Mouse (Mus musculus) embryonic facial prominence, embryonic 12.5 days (tissue): ENCODE data around the gene Zscan29. TPM values are rescaled to one million over a fixed set of nuclear protein-coding genes. Genes with fewer than 3 reads are reported as not detected.

Experiments used
- ATAC-seq: fragments of 200-750 bp; cut with Nextera tagmentation; 2 replicates; pipeline ENCODE4 v1.8.0; 2017; ENCODE audit not compliant: insufficient number of reproducible peaks, insufficient read depth, low FRiP score, low TSS enrichment
- H3K27ac ChIP-seq: fragments of 300-500 bp; sonication (generic); 2 replicates; pipeline ENCODE4 v1.5.1; 2016; ENCODE audit warnings: mild to moderate bottlenecking
- H3K27me3 ChIP-seq: fragments of 300-500 bp; sonication (generic); 2 replicates; pipeline ENCODE4 v1.6.1; 2016; ENCODE audit warnings: mild to moderate bottlenecking, moderate library complexity
- H3K36me3 ChIP-seq: fragments of 300-500 bp; sonication (generic); 2 replicates; pipeline ENCODE4 v1.6.1; 2016; ENCODE audit warnings: mild to moderate bottlenecking
- H3K4me1 ChIP-seq: fragments of 300-500 bp; sonication (generic); 2 replicates; pipeline ENCODE4 v1.6.1; 2016
- H3K4me2 ChIP-seq: fragments of 300-500 bp; sonication (generic); replicated peaks from 2 replicates; pipeline ENCODE4 v1.6.1; 2016; ENCODE audit warnings: mild to moderate bottlenecking, moderate library complexity
- H3K4me3 ChIP-seq: fragments of 300-500 bp; sonication (generic); 2 replicates; pipeline ENCODE4 v1.5.1; 2016; ENCODE audit warnings: mild to moderate bottlenecking
- H3K9ac ChIP-seq: fragments of 300-500 bp; sonication (generic); 2 replicates; pipeline ENCODE4 v1.6.1; 2016; ENCODE audit warnings: mild to moderate bottlenecking, moderate library complexity
- H3K9me3 ChIP-seq: fragments of 300-500 bp; sonication (generic); 2 replicates; pipeline ENCODE4 v1.6.1; 2016; ENCODE audit warnings: mild to moderate bottlenecking, moderate library complexity
- WGBS: fragments of 180-500 bp; shearing (Covaris S2); methylation state at CpG from one replicate; pipeline ENCODE4 v1.1.7; 2016; 5-methylcytosine and 5-hydroxymethylcytosine counted together
- polyA plus RNA-seq: library from polyadenylated mRNA; unstranded; fragments of >200 nt; fragmentation: Nextera tagmentation; extraction: Ambion mirVana; gene quantifications from 2 replicates; pipeline ENCODE4 v1.2.1, GENCODE M21; 2016

Zscan29 gene
- polyA plus RNA-seq, 1 experiment from 2014 or later = 11.4 TPM

DNA sequence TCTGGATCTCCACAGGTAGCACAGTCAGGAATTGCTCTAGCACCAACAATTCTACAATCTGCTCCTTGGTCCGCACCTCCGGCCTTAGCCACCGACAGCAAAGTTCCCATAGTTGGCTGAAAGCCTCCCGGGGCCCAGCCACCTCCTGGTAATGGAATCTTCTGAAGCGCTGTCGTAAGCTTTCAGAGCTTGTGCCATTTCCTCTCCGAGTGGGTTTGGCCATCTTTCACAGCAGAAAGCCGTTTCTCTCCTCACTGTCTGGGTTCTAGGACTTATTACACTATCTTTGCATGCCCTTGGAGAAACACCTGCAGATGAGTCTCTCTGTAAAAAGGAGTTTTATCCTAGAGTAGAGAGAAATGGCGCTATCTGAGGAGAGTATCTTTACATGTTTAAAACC lies 1.0 kb downstream of the Zscan29 start:
- no peak overlapping the region for H3K27ac ChIP-seq
- peaks cover 16% of the 10 kb centered on the region for H3K36me3 ChIP-seq
- peak overlapping the region; percentile 87 for H3K9ac ChIP-seq
- H3K4me3 ChIP-seq = peak overlapping the region; percentile 84
- 7% methylated on average over 9 of the region's 9 CpGs for WGBS
- H3K4me1 ChIP-seq = peaks cover 22% of the 10 kb centered on the region
- no peaks in the 10 kb centered on the region for H3K27me3 ChIP-seq
- ATAC-seq = no peak
- H3K9me3 ChIP-seq = no peaks in the 10 kb centered on the region
- peak overlapping the region; percentile 76 for H3K4me2 ChIP-seq

DNA sequence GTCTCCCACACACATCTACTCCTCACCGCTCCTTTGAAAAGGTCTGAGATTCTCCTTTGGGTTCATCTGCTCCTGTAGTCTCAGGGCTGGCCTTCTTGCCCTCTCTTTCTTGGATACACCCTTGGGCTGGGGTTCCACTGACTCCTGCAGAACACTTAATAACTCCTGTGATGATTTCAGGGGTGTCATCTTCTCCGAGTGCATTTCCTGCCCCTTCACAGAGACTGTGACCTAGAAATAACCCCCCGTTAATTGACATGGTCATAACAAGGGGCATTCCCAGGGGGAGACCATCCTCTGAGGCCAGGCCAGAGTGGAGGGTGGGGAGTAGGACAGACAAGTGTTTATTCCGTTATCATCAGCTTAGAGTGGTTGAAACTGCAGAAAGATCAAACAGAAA lies 1.8 kb downstream of the Zscan29 start:
- H3K4me1 ChIP-seq = peaks cover 22% of the 10 kb centered on the region
- no peak for ATAC-seq
- H3K9me3 ChIP-seq = no peaks in the 10 kb centered on the region
- 58% methylated on average over 4 of the region's 4 CpGs for WGBS
- H3K27me3 ChIP-seq = no peaks in the 10 kb centered on the region
- no peak overlapping the region for H3K27ac ChIP-seq
- peaks cover 9% of the 10 kb centered on the region for H3K36me3 ChIP-seq
- H3K9ac ChIP-seq = peak overlapping the region; percentile 87
- peak overlapping the region; percentile 84 for H3K4me3 ChIP-seq
- H3K4me2 ChIP-seq = peak overlapping the region; percentile 76

DNA sequence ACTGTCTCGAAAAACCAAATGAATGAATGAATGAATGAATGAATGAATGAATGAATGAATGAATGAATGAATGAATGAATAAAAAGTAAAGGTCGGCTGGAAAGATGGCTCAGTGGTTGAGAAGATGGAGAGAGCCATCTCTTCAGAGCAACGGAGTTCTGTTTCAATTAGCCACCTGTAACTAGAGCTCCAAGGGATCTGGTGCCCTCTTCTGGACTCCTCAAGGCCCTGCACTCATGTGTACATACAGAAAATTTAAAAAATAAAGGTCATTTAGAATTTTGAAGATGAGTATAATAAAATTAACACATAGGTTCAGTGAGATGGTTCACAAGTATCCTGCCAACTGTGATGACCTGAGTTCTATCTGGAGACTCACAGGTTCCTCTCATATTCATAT lies 17.8 kb downstream of the Zscan29 start:
- peaks cover 24% of the 10 kb centered on the region for H3K36me3 ChIP-seq
- 84% methylated on average over 3 of the region's 3 CpGs for WGBS
- H3K4me1 ChIP-seq = no peaks in the 10 kb centered on the region
- no peaks in the 10 kb centered on the region for H3K9me3 ChIP-seq
- no peak overlapping the region for H3K27ac ChIP-seq
- no peaks in the 10 kb centered on the region for H3K27me3 ChIP-seq
- no peak for ATAC-seq
- H3K4me2 ChIP-seq = no peak overlapping the region
- no peak overlapping the region for H3K4me3 ChIP-seq
- H3K9ac ChIP-seq = no peak overlapping the region

DNA sequence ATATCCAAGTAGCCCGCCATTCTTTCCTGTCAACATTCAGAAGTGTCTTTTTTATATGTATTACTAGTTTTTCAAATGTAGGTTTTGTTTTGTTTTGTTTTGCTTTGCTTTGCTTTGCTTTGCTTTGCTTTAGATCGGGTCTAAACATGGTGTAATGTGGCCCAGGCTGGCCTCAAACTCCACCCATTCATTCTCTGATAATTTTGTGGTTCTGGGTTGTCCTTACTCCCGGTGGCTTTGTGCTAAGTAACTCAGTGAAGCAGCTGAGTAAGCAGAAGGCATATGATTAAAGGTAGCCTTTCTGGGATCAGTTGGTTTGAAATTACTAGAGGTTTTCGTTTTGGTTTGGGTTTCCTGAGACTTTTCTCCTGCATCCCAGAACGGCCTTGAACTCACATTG lies 21.2 kb downstream of the Zscan29 start:
- H3K4me2 ChIP-seq = no peak overlapping the region
- H3K9me3 ChIP-seq = no peaks in the 10 kb centered on the region
- ATAC-seq = no peak
- peaks cover 39% of the 10 kb centered on the region for H3K36me3 ChIP-seq
- no peaks in the 10 kb centered on the region for H3K4me1 ChIP-seq
- no peak overlapping the region for H3K9ac ChIP-seq
- WGBS = 80% methylated on average over 5 of the region's 5 CpGs
- H3K27ac ChIP-seq = no peak overlapping the region
- no peaks in the 10 kb centered on the region for H3K27me3 ChIP-seq
- H3K4me3 ChIP-seq = no peak overlapping the region

DNA sequence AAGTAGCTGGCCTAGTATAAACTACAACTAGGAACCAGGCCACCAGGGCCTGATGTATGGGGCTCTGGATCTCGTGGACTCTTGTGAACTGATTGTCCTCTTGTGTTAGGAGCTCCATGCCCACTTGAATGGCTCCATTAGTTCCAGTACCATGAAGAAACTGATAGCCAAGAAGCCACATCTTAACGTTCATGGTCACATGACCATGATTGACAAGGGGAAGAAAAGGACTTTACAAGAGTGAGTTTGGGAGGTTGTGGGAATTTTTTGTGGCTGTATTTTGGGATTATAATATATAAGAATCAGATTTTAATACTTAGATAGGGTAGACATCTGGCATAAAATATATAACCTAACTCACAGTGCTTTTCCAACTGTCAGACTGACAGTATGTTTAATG lies 28.5 kb downstream of the Zscan29 start:
- Histone ChIP-seq H3K36me3 (peaks cover 39% of the 10 kb centered on the region), H3K4me3 (no peak overlapping the region), H3K27me3 (no peaks in the 10 kb centered on the region), H3K4me1 (peaks cover 22% of the 10 kb centered on the region), H3K9me3 (0 out of 2 replicates have a peak, but pooled peaks cover 6% of the 10 kb centered on the region), H3K9ac (no peak overlapping the region), H3K4me2 (no peak overlapping the region), H3K27ac (no peak overlapping the region)
- 70% methylated on average over 2 of the region's 2 CpGs for WGBS
- ATAC-seq = no peak

DNA sequence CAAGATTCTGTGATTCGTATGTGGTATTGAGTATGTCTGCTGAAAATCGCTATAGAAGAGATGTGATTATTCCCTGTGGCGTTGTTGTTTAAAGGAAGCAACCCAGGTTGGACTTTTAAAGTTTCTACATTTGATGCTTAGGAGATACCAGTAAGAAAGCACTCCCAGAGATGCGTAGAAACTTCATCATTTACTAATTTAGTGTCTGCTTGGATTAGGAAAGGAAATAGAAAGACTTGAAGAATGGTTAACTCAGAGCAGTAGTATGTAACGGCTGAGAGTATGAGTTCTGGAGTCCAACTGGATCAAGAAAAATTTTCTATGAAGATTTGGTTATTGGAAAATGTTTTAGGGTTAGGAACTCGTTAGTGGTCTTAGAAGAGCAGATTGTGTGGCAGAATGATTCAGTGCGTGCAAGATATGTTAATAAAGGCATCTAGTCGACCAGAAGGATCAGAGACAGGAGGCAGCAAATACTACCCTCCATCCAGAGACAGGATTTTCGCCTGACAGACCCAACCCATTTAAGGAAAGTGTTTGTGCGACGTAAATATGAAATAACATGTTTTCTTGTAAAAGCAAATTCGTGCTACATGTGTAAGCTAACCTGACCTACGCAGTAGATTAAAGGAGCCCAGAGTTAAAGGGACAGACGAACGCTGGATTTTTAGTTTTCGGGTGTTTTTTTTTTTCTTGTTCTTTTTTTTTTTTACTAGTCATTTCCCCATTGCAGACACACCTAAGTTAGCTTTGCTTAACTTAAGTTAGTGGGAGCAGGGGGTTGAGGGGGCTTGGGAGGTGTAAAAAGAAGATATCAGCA lies 29.5 kb downstream of the Zscan29 start:
- Histone ChIP-seq H3K9ac (peak overlapping the region; percentile 73), H3K36me3 (peaks cover 32% of the 10 kb centered on the region), H3K9me3 (0 out of 2 replicates have a peak, but pooled peaks cover 6% of the 10 kb centered on the region), H3K4me1 (peaks cover 22% of the 10 kb centered on the region), H3K4me3 (peak overlapping the region; percentile 51), H3K4me2 (peak overlapping the region; percentile 68), H3K27ac (peak overlapping the region; percentile 99), H3K27me3 (no peaks in the 10 kb centered on the region)
- ATAC-seq = no peak
- 75% methylated on average over 16 of the region's 16 CpGs for WGBS

DNA sequence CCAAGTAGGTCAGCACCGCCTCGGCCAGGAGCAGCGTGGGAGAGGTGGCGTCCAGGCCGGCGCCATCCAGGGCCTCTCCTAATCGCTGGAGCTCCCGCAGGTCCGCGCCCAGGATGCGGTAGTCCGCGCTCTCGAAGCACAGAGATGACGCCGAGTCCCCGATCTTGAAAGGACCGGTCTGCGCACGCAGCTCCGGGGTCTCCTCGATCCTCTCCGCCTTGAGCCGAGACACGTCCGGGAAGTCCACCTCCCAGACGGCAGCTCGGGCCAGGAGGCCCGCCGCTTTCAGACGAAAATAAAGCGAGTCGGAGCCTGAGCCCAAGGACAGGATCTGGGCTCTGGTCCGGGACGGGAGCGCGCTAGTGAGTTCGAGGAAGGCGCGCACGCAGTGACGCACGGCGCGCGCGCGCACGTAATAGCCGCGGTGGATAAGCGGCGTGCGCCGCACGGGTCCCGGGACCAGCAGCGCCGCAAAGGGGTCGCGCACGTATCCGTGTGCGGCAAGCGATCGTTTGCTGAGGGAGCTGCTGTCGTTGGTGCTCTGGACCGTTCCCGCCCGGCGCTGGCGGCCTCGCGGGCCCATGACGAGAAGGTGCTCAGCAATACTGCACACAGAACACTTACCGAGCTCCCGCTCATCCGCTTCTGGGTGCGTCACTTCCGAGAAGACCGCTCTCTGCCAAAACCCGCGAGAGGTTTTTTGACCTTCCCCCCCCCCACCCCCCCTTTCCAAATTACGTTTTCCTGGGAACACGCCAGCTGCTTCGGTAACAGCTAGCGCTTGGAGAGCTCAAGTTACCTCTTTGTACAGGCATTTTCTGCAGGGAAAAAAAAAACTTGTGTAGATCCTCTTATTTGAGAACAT lies 30.7 kb downstream of the Zscan29 start, which contains the start of the genes Adal and Lcmt2:
Gene Adal (plus strand): TSS at position 411 of the 865 bp plus-strand sequence.
Gene Lcmt2 (minus strand): TSS at position 636 of the 865 bp plus-strand sequence.
- Histone ChIP-seq H3K27me3 (no peaks in the 10 kb centered on the region), H3K9ac (peak within 1 kb of the TSS; percentile 73), H3K27ac (peak within 1 kb of the TSS; percentile 99), H3K4me2 (peak within 1 kb of the TSS; percentile 68), H3K4me1 (peaks cover 22% of the 10 kb centered on the region), H3K36me3 (peaks cover 27% of the 10 kb centered on the region), H3K9me3 (0 out of 2 replicates have a peak, but pooled peaks cover 6% of the 10 kb centered on the region), H3K4me3 (peak within 1 kb of the TSS; percentile 51)
- peak; percentile 92 for ATAC-seq
- 1% methylated on average over 87 of the region's 87 CpGs for WGBS

DNA sequence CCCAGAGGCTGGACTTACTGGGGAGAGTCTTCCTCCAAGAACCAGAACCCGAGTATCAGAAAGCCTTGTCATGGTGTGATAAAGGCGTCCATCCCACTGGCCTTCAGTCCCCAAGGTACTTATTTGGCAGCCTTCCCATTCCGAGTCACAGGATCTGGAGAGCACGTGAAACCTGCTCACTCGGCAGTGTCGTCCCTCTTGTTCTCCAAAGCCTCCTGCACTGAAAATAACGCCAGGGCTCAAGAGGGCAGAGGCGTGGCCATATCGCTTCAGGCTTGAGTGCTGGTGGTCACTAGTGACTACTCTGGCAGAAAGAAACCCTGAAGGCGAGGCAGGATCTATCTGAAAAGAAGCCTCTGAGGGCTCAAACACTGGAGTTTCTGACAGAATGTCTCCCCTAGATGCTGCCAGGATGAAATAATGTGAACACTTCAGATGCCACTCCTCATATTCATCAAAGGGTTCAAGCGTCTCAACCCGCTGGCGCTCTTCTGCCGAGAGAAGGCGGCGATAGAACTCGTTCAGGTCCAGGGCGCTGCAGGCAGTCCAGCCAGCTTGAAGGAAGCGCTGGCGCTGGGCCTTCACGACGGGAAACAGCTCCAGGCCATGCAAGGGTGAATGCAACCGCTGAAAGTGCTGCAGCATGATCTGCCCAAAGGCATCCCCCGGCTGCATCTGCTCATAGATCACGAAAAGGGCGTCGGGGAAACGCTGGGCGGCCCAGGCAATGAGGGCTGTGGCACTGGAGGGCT lies 31.5 kb downstream of the Zscan29 start:
- Histone ChIP-seq H3K4me3 (peak overlapping the region; percentile 51), H3K4me2 (peak overlapping the region; percentile 68), H3K36me3 (peaks cover 27% of the 10 kb centered on the region), H3K27me3 (no peaks in the 10 kb centered on the region), H3K9ac (peak overlapping the region; percentile 73), H3K9me3 (0 out of 2 replicates have a peak, but pooled peaks cover 6% of the 10 kb centered on the region), H3K4me1 (peaks cover 22% of the 10 kb centered on the region), H3K27ac (peak overlapping the region; percentile 99)
- WGBS = 58% methylated on average over 29 of the region's 29 CpGs
- ATAC-seq = peak; percentile 25; the same call in 1 of the 2 replicates

DNA sequence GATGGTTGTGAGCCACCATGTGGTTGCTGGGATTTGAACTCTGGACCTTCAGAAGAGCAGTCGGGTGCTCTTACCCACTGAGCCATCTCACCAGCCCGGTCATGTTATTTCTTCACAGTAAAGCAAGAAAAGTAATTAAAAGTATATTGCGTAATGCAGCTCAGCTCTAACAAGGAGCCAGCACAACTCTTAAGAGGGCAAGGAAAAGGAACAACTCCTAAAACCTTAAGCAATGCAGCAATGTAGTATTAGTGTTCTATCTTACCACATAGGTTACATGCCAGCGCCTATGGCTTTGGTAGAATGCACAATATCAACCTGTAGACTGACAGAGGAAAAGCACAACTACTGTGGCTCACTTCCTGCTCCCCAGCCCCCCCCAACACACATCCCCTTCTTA lies 33.6 kb downstream of the Zscan29 start:
- no peak overlapping the region for H3K4me3 ChIP-seq
- ATAC-seq = no peak
- H3K27me3 ChIP-seq = no peaks in the 10 kb centered on the region
- no peak overlapping the region for H3K27ac ChIP-seq
- 0 out of 2 replicates have a peak, but pooled peaks cover 6% of the 10 kb centered on the region for H3K9me3 ChIP-seq
- H3K4me1 ChIP-seq = peaks cover 22% of the 10 kb centered on the region
- H3K36me3 ChIP-seq = peaks cover 19% of the 10 kb centered on the region
- WGBS = 94% methylated on average over 4 of the region's 4 CpGs
- H3K9ac ChIP-seq = no peak overlapping the region
- no peak overlapping the region for H3K4me2 ChIP-seq

DNA sequence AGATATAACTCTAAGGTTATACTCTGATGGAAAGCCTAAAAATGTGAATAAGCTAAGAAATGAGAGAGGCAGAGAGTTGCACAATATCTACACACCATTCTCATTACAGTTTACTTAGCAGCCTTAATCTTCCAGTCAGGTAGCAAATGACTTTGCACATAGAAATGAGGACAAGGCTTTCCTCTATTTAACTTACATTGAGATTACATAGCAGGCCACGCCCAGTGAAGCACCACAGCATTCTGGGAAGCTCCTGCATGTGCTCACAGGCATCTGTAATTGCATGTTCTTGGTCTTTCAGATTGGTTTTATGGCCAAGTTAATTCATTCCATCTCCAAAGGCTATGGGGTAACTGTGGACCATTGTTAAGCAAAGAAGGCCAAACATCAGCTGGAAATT lies 38.1 kb downstream of the Zscan29 start:
- H3K36me3 ChIP-seq = peaks cover 4% of the 10 kb centered on the region; the same call in 1 of the 2 replicates
- ATAC-seq = no peak
- no peak overlapping the region for H3K9ac ChIP-seq
- no peaks in the 10 kb centered on the region for H3K4me1 ChIP-seq
- no peaks in the 10 kb centered on the region for H3K9me3 ChIP-seq
- no peak overlapping the region for H3K4me3 ChIP-seq
- H3K27me3 ChIP-seq = no peaks in the 10 kb centered on the region
- H3K4me2 ChIP-seq = no peak overlapping the region
- no peak overlapping the region for H3K27ac ChIP-seq
- WGBS = 65% methylated on average over 1 of the region's 1 CpGs
